Mouse (Mus musculus) CH12.LX (cell line): ENCODE results near the gene Rab8b.

Experiments
- CHD2 ChIP-seq: IDR thresholded peaks from 2 replicates; pipeline ENCODE4 v1.6.1; 2011; ENCODE audit warnings: low read length, improper control_type of control experiment
- CTCF ChIP-seq, 2 experiments: IDR thresholded peaks in 1 of 2; conservative IDR thresholded peaks in 1 of 2; 2 replicates each; pipeline ENCODE4 v1.5.1; 2011 to 2012; ENCODE audit warnings: low read depth in 2 of 2, low read length in 2 of 2, improper control_type of control experiment in 1 of 2, inconsistent platforms in 1 of 2, mild to moderate bottlenecking in 1 of 2, moderate library complexity in 1 of 2
- ETS1 ChIP-seq: conservative IDR thresholded peaks from 2 replicates; pipeline ENCODE4 v1.6.1; 2012; ENCODE audit warnings: low read depth, mild to moderate bottlenecking, inconsistent platforms, low read length, improper control_type of control experiment, moderate library complexity
- MAFK ChIP-seq: IDR thresholded peaks from 2 replicates; pipeline ENCODE4 v1.6.1; 2011; ENCODE audit warnings: low read length, improper control_type of control experiment; ENCODE audit not compliant: insufficient replicate concordance
- MAX ChIP-seq: IDR thresholded peaks from 2 replicates; pipeline ENCODE4 v1.6.1; 2011; ENCODE audit warnings: low read length, improper control_type of control experiment
- MEF2A ChIP-seq: IDR thresholded peaks from 2 replicates; pipeline ENCODE4 v1.6.1; 2014; ENCODE audit warnings: low read depth, mild to moderate bottlenecking, inconsistent platforms, low read length, improper control_type of control experiment, borderline replicate concordance
- NRF1 ChIP-seq: IDR thresholded peaks from 2 replicates; pipeline ENCODE4 v1.6.1; 2014; ENCODE audit warnings: low read depth, mild to moderate bottlenecking, inconsistent platforms, low read length, improper control_type of control experiment, moderate library complexity
- POLR2A ChIP-seq: IDR thresholded peaks from 2 replicates; pipeline ENCODE4 v1.6.1; 2011; ENCODE audit warnings: low read depth, mild to moderate bottlenecking, improper control_type of control experiment, low read length
- RAD21 ChIP-seq: IDR thresholded peaks from 2 replicates; pipeline ENCODE4 v1.6.1; 2011; ENCODE audit warnings: low read depth, mild to moderate bottlenecking, low read length, improper control_type of control experiment, moderate library complexity
- RCOR1 ChIP-seq: conservative IDR thresholded peaks from 2 replicates; pipeline ENCODE4 v1.6.1; 2012; ENCODE audit warnings: low read depth, mild to moderate bottlenecking, inconsistent platforms, low read length, improper control_type of control experiment
- USF1 ChIP-seq: IDR thresholded peaks from 2 replicates; pipeline ENCODE4 v1.6.1; 2014; ENCODE audit warnings: low read depth, mild to moderate bottlenecking, inconsistent platforms, low read length, improper control_type of control experiment
- ZC3H11A ChIP-seq: IDR thresholded peaks from 2 replicates; pipeline ENCODE4 v1.6.1; 2012; ENCODE audit warnings: low read depth, mild to moderate bottlenecking, inconsistent platforms, low read length, improper control_type of control experiment

DNA sequence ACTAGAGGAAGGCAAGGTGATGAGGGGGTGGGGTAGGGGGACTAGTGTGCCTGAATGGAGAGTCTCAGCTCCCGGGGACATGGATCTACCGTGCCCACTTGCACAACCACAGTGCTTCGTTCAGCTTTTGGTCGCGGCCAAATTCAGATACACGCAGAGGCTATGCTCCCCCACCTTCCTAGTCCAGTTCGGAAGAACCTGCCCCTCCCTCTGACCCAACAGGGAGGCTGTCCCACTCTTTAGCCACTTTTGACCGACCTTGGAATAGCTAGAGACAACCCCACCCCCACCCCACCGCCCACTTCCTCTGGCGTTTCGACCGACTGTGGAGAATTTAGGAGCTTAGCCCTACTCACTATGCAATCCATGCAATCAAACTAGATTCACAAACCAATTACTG lies 117.5 kb downstream of the Rab8b start:
- no peak for TF ChIP-seq POLR2A
- TF ChIP-seq CTCF (conservative IDR thresholded peaks at IDR 0.05 in 1 of 2, IDR thresholded peaks at IDR 0.05 in 1 of 2; ENCODE audit: low read depth in 2 of 2, low read length in 2 of 2): no peak
- no peak for TF ChIP-seq CHD2
- TF ChIP-seq ETS1: no peak
- no peak for TF ChIP-seq NRF1
- no peak for TF ChIP-seq MAX
- TF ChIP-seq MEF2A: no peak
- TF ChIP-seq RAD21: no peak
- no peak for TF ChIP-seq USF1
- TF ChIP-seq ZC3H11A: no peak
- no peak for TF ChIP-seq RCOR1
- no peak for TF ChIP-seq MAFK
